Mouse (Mus musculus) heart, embryonic 16.5 days (tissue): Measurements from ENCODE around the gene Rora. TPM values are rescaled to one million over a fixed set of nuclear protein-coding genes. Genes with fewer than 3 reads are reported as not detected.

ENCODE experiments used
- ATAC-seq: fragments of 200-750 bp; cut with Nextera tagmentation; replicated peaks from 2 replicates; pipeline ENCODE4 v1.8.0; 2017; ENCODE audit warnings: moderate number of reproducible peaks; ENCODE audit not compliant: insufficient read depth, low FRiP score; ENCODE audit errors: extremely low read depth
- H3K27ac ChIP-seq: fragments of 300-500 bp; sonication (generic); 2 replicates; pipeline ENCODE4 v1.5.1; 2014; ENCODE audit warnings: mild to moderate bottlenecking, low read length, control low read depth, moderate library complexity
- H3K27me3 ChIP-seq: fragments of 300-500 bp; sonication (generic); 2 replicates; pipeline ENCODE4 v1.6.1; 2014; ENCODE audit warnings: low read length, mixed read lengths; ENCODE audit not compliant: control insufficient read depth, insufficient read depth
- H3K36me3 ChIP-seq: fragments of 300-500 bp; sonication (generic); 2 replicates; pipeline ENCODE4 v1.6.1; 2014; ENCODE audit not compliant: control insufficient read depth, insufficient read depth
- H3K4me1 ChIP-seq: fragments of 300-500 bp; sonication (generic); 2 replicates; pipeline ENCODE4 v1.6.1; 2014; ENCODE audit warnings: low read length, mixed read lengths; ENCODE audit not compliant: control insufficient read depth, insufficient read depth
- H3K4me2 ChIP-seq: fragments of 300-500 bp; sonication (generic); 2 replicates; pipeline ENCODE4 v1.6.1; 2014; ENCODE audit warnings: low read depth, mild to moderate bottlenecking, control low read depth, low read length
- H3K4me3 ChIP-seq: fragments of 300-500 bp; sonication (generic); 2 replicates; pipeline ENCODE4 v1.5.1; 2014; ENCODE audit warnings: mild to moderate bottlenecking, control low read depth, low read length
- H3K9ac ChIP-seq: fragments of 300-500 bp; sonication (generic); 2 replicates; pipeline ENCODE4 v1.6.1; 2014; ENCODE audit warnings: low read length, control low read depth
- H3K9me3 ChIP-seq: fragments of 300-500 bp; sonication (generic); replicated peaks from 2 replicates; pipeline ENCODE4 v1.6.1; 2016; ENCODE audit warnings: low read length; ENCODE audit not compliant: control insufficient read depth
- WGBS: fragments of 180-500 bp; shearing (Covaris S2); extraction: QIAGEN DNeasy Blood & Tissue Kit; methylation state at CpG from one replicate; pipeline ENCODE4 v1.1.7; 2014; 5-methylcytosine and 5-hydroxymethylcytosine counted together
- polyA plus RNA-seq: library from polyadenylated mRNA; unstranded; fragments of >200 nt; fragmentation: Nextera tagmentation; extraction: Ambion mirVana; gene quantifications from 2 replicates; pipeline ENCODE4 v1.2.1, GENCODE M21; 2015

Rora gene
- polyA plus RNA-seq, 1 experiment from 2014 or later, result 9.4 TPM

DNA sequence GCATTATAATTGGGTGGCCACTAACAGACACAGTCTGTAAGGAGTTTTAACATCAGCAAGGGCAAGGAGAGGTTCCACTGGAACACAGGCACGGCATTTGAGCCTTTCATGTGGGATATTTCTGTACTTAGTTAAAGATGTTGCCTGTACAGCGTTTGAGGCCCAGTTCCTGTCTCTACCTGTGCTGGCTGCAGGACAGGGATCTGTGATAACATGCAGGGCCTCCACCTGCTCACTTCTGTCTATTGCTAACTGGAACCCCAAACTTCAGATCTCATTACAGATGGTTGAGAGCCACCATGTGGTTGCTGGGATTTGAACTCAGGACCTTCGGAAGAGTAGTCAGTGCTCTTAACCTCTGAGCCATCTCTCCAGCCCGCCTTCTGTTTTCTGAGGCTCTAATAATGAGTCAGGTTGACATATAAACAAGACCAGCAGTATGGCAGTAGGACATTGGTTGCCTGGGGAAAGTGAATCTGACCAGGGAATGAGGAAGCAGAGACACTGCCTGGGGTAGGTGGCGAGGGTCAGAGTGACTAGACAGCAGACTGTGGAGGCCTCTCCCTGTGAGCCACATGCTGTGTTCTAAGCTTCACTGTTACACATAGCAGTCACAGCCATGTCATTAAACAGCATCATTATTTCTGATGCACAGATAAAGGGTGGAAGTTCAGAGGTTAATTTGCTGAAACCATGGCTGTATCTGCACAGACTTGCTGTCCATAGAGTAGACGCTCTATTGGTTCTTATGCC, 333.9 kb downstream of the Rora start:
- H3K4me1 ChIP-seq, result no peaks in the 10 kb centered on the region
- no peaks in the 10 kb centered on the region for H3K9me3 ChIP-seq
- H3K27me3 ChIP-seq, result no peaks in the 10 kb centered on the region
- H3K4me2 ChIP-seq, result no peak overlapping the region
- no peak overlapping the region for H3K4me3 ChIP-seq
- H3K27ac ChIP-seq, result no peak overlapping the region
- WGBS, result 77% methylated on average over 6 of the region's 6 CpGs
- ATAC-seq, result no peak
- no peaks in the 10 kb centered on the region for H3K36me3 ChIP-seq
- no peak overlapping the region for H3K9ac ChIP-seq

DNA sequence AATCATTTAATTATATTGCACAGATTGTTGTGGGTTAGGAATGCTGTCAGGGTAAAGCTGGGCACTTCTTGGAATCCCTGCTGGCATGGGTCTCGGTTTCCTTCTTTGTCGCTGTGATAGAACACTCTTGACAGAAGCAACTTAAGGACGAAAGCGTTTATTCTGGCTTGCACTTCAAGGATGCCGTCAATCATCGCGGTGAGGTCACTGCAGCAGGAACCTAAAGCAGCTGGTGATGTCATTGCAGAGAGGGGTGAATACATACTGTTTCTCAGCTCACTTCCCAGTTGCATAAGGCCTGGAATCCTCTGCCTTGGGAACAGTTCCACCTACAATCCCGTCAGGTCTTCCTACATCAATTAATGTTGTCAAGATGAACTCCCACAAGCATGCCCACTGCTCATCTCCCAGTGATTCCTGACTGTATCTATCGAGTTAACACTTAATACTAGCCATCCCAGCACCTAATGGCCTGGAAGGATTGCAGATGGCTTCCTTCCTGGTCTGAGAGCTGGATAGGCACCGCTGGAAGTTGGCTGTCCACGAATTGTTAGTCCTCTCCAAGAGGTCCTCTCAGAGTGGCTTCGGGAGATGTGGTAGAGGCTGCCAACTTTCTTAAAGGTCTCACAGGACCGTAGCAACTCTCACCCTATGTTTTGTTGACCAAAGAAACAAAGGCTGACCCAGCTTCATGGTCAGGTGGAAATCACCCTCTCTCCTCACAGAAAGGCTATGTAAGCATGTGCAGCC, 334.8 kb downstream of the Rora start:
- 59% methylated on average over 13 of the region's 13 CpGs for WGBS
- H3K27ac ChIP-seq, result no peak overlapping the region
- no peaks in the 10 kb centered on the region for H3K4me1 ChIP-seq
- H3K4me2 ChIP-seq, result no peak overlapping the region
- no peak for ATAC-seq
- H3K4me3 ChIP-seq, result no peak overlapping the region
- H3K9me3 ChIP-seq, result no peaks in the 10 kb centered on the region
- H3K36me3 ChIP-seq, result no peaks in the 10 kb centered on the region
- no peaks in the 10 kb centered on the region for H3K27me3 ChIP-seq
- H3K9ac ChIP-seq, result no peak overlapping the region

DNA sequence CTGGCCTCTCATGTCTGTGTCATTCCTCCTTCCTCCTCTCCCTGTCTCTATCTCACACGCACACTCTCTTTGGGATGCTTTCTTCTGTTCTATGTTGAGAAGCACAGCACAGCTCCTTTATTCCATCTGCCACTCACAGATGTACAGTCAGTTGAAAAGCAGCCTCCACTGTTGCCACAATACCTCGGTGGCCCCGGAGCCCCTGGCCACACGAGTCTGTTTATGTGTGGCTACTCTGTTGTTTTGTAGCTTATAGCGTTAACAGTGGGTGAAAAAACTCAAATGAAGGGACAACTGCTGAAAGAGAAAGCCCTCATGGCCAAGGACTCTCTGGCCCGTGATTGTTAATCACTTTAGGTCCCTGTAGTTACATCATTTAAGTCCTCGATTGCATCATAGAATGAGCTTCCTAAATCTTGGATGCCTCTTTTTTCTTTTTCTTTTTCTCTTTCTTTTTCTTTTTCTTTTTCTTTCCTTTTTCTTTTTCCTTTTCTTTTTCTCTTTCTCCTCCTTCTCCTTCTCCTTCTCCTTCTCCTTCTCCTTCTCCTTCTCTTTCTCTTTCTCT, 336.4 kb downstream of the Rora start:
- WGBS, result 70% methylated on average over 7 of the region's 7 CpGs
- Histone ChIP-seq H3K9ac (no peak overlapping the region), H3K4me2 (no peak overlapping the region)

DNA sequence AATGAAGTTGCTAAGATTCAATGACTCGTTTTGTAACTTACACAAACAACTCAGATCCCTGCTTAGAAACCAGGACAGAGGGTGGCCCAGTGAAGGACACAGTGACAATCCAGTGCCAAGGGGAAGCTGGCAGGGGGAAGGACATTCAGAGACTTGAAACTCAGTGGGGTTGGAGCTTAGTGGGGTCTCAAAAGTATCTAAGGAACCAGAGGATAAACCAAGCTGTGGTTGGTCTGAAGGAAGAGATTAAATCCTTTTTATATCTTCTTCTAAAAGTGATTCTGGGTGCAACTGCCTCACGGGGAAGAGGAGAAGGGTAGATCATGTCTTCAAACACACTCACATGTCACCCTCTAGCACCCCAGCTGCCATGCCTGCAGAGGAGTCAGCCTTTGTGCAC, 340.3 kb downstream of the Rora start:
- ATAC-seq, result no peak
- H3K36me3 ChIP-seq, result no peaks in the 10 kb centered on the region

More for the DNA sequence above, 336.4 kb downstream of the Rora start:
- Histone ChIP-seq H3K9me3 (no peaks in the 10 kb centered on the region), H3K36me3 (no peaks in the 10 kb centered on the region), H3K27me3 (no peaks in the 10 kb centered on the region), H3K4me1 (no peaks in the 10 kb centered on the region), H3K4me3 (no peak overlapping the region), H3K27ac (no peak overlapping the region)
- ATAC-seq, result no peak

DNA sequence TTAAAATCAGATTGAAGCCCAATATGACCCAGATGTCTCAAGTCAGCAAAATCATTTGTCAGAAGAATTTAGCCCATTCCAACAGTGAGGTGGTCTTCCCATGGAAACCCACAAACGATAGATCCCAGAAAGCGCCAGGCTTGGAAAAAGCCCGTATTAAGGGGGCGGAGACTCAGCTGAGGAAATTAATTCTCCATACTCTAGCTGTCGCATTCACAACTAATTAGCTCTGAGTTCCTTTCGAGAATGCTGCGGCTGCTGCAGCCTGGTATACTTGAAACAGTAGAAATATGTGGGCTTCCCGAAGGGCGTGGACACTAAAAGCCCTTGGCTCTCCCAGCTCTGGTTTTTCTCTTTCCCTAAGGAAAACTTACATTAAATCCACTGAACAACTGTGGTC, 345.4 kb downstream of the Rora start:
- WGBS, result 90% methylated on average over 9 of the region's 9 CpGs
- Histone ChIP-seq H3K27ac (no peak overlapping the region), H3K4me1 (no peaks in the 10 kb centered on the region), H3K9me3 (peaks cover 4% of the 10 kb centered on the region; the same call in 1 of the 2 replicates), H3K4me2 (no peak overlapping the region), H3K27me3 (no peaks in the 10 kb centered on the region), H3K36me3 (no peaks in the 10 kb centered on the region), H3K9ac (no peak overlapping the region), H3K4me3 (no peak overlapping the region)
- ATAC-seq, result no peak

More for the DNA sequence above, 340.3 kb downstream of the Rora start:
- no peak overlapping the region for H3K27ac ChIP-seq
- no peak overlapping the region for H3K4me3 ChIP-seq
- H3K4me1 ChIP-seq, result no peaks in the 10 kb centered on the region
- H3K4me2 ChIP-seq, result no peak overlapping the region
- peaks cover 4% of the 10 kb centered on the region; the same call in 1 of the 2 replicates for H3K9me3 ChIP-seq
- no peak overlapping the region for H3K9ac ChIP-seq
- 46% methylated on average over 2 of the region's 2 CpGs for WGBS
- H3K27me3 ChIP-seq, result no peaks in the 10 kb centered on the region

DNA sequence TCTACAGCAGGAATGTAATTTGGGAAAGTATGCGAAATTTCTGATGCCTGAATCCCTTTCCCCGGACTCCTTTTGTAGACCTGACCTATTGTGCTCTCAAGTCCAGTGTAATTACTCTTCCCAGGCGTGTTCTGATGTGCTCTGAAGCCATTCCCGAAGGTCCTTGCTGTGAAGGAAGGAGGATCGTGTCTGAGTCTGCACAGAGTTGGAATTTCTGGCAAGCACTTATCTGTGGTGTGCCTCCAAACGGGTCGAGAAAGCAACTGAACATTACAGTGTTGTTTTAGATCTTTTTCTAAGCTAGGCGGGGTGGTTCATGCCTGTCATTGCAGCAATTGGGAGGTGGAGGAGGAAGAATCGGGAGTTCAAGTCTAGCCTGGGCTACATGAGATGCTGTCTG, 350.9 kb downstream of the Rora start:
- no peak overlapping the region for H3K9ac ChIP-seq
- no peak overlapping the region for H3K27ac ChIP-seq
- H3K4me1 ChIP-seq, result peaks cover 3% of the 10 kb centered on the region; the same call in 1 of the 2 replicates
- 42% methylated on average over 9 of the region's 9 CpGs for WGBS
- no peaks in the 10 kb centered on the region for H3K9me3 ChIP-seq
- ATAC-seq, result no peak
- no peak overlapping the region for H3K4me2 ChIP-seq
- no peaks in the 10 kb centered on the region for H3K27me3 ChIP-seq
- no peak overlapping the region for H3K4me3 ChIP-seq
- no peaks in the 10 kb centered on the region for H3K36me3 ChIP-seq

DNA sequence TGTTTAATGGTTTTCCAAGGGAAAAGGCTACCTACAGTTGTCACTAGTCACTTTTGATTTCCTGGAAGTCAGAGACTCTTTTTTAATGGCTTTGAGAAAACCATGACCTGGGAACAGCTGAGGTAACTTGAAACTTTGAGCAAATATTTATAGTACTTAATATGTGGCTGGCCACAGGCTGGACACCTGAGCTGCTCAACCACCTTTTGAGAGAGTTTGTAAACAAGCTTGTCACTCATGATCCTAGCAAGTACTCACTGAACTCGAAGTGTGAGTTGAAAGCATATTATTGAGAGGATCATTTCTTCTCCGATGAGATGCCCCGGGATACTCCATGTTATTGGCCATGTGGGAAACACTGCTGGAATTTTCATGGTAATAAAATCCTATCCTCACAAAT, 353.1 kb downstream of the Rora start:
- WGBS, result 69% methylated on average over 3 of the region's 3 CpGs
- H3K27ac ChIP-seq, result no peak overlapping the region
- no peaks in the 10 kb centered on the region for H3K36me3 ChIP-seq
- no peak overlapping the region for H3K9ac ChIP-seq
- no peak overlapping the region for H3K4me3 ChIP-seq
- no peak overlapping the region for H3K4me2 ChIP-seq
- H3K27me3 ChIP-seq, result no peaks in the 10 kb centered on the region
- H3K4me1 ChIP-seq, result peaks cover 3% of the 10 kb centered on the region; the same call in 1 of the 2 replicates
- no peak for ATAC-seq
- no peaks in the 10 kb centered on the region for H3K9me3 ChIP-seq

DNA sequence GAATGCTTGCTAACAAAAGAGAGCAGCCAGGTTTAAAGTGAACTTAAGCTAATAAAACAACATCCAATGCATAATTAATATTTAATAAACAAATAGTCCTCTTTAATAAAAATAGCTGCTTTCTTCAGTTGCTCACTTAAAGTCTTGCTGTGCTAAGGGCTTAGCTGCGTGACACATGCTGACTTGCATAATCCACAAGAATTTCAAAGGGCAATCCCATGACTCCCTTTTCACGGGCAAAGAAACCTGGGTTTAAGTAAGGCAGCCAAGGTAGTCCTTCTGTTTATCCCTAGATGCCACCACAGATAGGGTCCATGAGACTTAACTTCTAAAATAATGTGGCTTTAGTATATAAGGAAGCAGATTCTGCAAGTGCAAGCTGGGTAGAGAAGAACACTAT, 355.1 kb downstream of the Rora start:
- H3K27me3 ChIP-seq, result no peaks in the 10 kb centered on the region
- H3K4me3 ChIP-seq, result no peak overlapping the region
- H3K4me1 ChIP-seq, result peaks cover 3% of the 10 kb centered on the region; the same call in 1 of the 2 replicates
- H3K4me2 ChIP-seq, result no peak overlapping the region
- no peak overlapping the region for H3K9ac ChIP-seq
- ATAC-seq, result no peak
- no peaks in the 10 kb centered on the region for H3K36me3 ChIP-seq
- no peak overlapping the region for H3K27ac ChIP-seq
- H3K9me3 ChIP-seq, result no peaks in the 10 kb centered on the region
- WGBS, result 64% methylated on average over 2 of the region's 2 CpGs

DNA sequence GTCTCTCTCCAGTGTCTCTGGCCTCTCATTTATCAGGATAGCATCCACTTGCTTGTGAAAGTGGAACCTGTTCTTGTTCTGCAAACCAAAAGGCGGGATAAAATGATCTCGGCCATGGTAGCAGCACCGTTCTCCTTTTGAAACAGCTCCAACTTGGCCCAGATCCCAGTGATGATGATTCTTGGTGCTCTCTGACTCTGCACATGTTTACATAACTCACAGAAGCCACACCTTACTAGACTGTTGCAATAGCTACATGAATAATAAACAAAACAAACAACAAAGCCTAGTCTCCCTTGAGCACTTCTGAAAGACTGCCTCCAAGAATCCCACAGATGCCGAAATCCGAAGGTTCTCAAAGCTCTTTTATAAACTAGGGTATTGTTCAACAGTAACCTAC, 357.3 kb downstream of the Rora start:
- H3K27me3 ChIP-seq, result no peaks in the 10 kb centered on the region
- WGBS, result 47% methylated on average over 5 of the region's 5 CpGs
- ATAC-seq, result no peak

More for the DNA sequence above, 357.3 kb downstream of the Rora start:
- Histone ChIP-seq H3K36me3 (no peaks in the 10 kb centered on the region), H3K9me3 (no peaks in the 10 kb centered on the region), H3K4me1 (no peaks in the 10 kb centered on the region), H3K4me3 (no peak overlapping the region), H3K9ac (no peak overlapping the region), H3K27ac (no peak overlapping the region), H3K4me2 (no peak overlapping the region)
